Mouse (Mus musculus) skeletal muscle tissue, postnatal 0 days (tissue): ENCODE results near the gene 1500015O10Rik. TPM values are rescaled to one million over a fixed set of nuclear protein-coding genes. Genes with fewer than 3 reads are reported as not detected.

Source experiments
- polyA plus RNA-seq: library from polyadenylated mRNA; unstranded; fragments of >200 nt; fragmentation: Nextera tagmentation; extraction: Ambion mirVana; gene quantifications from 2 replicates; pipeline ENCODE4 v1.2.1, GENCODE M21; 2015

The 1500015O10Rik gene
- polyA plus RNA-seq, result 9.7 and 20.8 TPM in 2 replicates

GRCm38 (mm10) chr1:43730491-43730924 is at the start of gene 1500015O10Rik:
Gene 1500015O10Rik, plus strand, starts transcription at chr1:43730602.

Other genes starting within 250 kb of the 1500015O10Rik start
- 7.6 and 10.7 TPM in 2 replicates for gene Uxs1, start 97.2 kb downstream of the 1500015O10Rik start, polyA plus RNA-seq
- 33.1 and 35.1 TPM in 2 replicates for gene Tpp2, start 203.0 kb downstream of the 1500015O10Rik start, polyA plus RNA-seq